Mouse (Mus musculus) heart, embryonic 16.5 days (tissue): ENCODE data around the gene Pomt2. TPM values are rescaled to one million over a fixed set of nuclear protein-coding genes. Genes with fewer than 3 reads are reported as not detected.

Experiments used
- ATAC-seq: fragments of 200-750 bp; cut with Nextera tagmentation; replicated peaks from 2 replicates; pipeline ENCODE4 v1.8.0; 2017; ENCODE audit warnings: moderate number of reproducible peaks; ENCODE audit not compliant: insufficient read depth, low FRiP score; ENCODE audit errors: extremely low read depth
- H3K27ac ChIP-seq: fragments of 300-500 bp; sonication (generic); 2 replicates; pipeline ENCODE4 v1.5.1; 2014; ENCODE audit warnings: mild to moderate bottlenecking, low read length, control low read depth, moderate library complexity
- H3K27me3 ChIP-seq: fragments of 300-500 bp; sonication (generic); 2 replicates; pipeline ENCODE4 v1.6.1; 2014; ENCODE audit warnings: low read length, mixed read lengths; ENCODE audit not compliant: control insufficient read depth, insufficient read depth
- H3K36me3 ChIP-seq: fragments of 300-500 bp; sonication (generic); 2 replicates; pipeline ENCODE4 v1.6.1; 2014; ENCODE audit not compliant: control insufficient read depth, insufficient read depth
- H3K4me1 ChIP-seq: fragments of 300-500 bp; sonication (generic); 2 replicates; pipeline ENCODE4 v1.6.1; 2014; ENCODE audit warnings: low read length, mixed read lengths; ENCODE audit not compliant: control insufficient read depth, insufficient read depth
- H3K4me2 ChIP-seq: fragments of 300-500 bp; sonication (generic); 2 replicates; pipeline ENCODE4 v1.6.1; 2014; ENCODE audit warnings: low read depth, mild to moderate bottlenecking, control low read depth, low read length
- H3K4me3 ChIP-seq: fragments of 300-500 bp; sonication (generic); 2 replicates; pipeline ENCODE4 v1.5.1; 2014; ENCODE audit warnings: mild to moderate bottlenecking, control low read depth, low read length
- H3K9ac ChIP-seq: fragments of 300-500 bp; sonication (generic); 2 replicates; pipeline ENCODE4 v1.6.1; 2014; ENCODE audit warnings: low read length, control low read depth
- H3K9me3 ChIP-seq: fragments of 300-500 bp; sonication (generic); replicated peaks from 2 replicates; pipeline ENCODE4 v1.6.1; 2016; ENCODE audit warnings: low read length; ENCODE audit not compliant: control insufficient read depth
- WGBS: fragments of 180-500 bp; shearing (Covaris S2); extraction: QIAGEN DNeasy Blood & Tissue Kit; methylation state at CpG from one replicate; pipeline ENCODE4 v1.1.7; 2014; 5-methylcytosine and 5-hydroxymethylcytosine counted together
- polyA plus RNA-seq: library from polyadenylated mRNA; unstranded; fragments of >200 nt; fragmentation: Nextera tagmentation; extraction: Ambion mirVana; gene quantifications from 2 replicates; pipeline ENCODE4 v1.2.1, GENCODE M21; 2015

The Pomt2 gene
- polyA plus RNA-seq, 1 experiment from 2014 or later, result 11.9 TPM

GRCm38 (mm10) chr12:87087236-87087635, 60.5 kb downstream of the Pomt2 start:
- Histone ChIP-seq H3K9me3 (no peaks in the 10 kb centered on the region), H3K27ac (no peak overlapping the region), H3K9ac (no peak overlapping the region), H3K4me1 (peaks cover 14% of the 10 kb centered on the region), H3K4me2 (no peak overlapping the region), H3K27me3 (no peaks in the 10 kb centered on the region), H3K36me3 (no peaks in the 10 kb centered on the region), H3K4me3 (no peak overlapping the region)
- ATAC-seq, result no peak
- WGBS, result 57% methylated on average over 7 of the region's 7 CpGs

- H3K9me3 ChIP-seq, result no peaks in the 10 kb centered on the region
- H3K4me2 ChIP-seq, result no peak overlapping the region
- no peaks in the 10 kb centered on the region for H3K36me3 ChIP-seq
- H3K27me3 ChIP-seq, result peaks cover 2% of the 10 kb centered on the region; the same call in 1 of the 2 replicates
- H3K4me3 ChIP-seq, result no peak overlapping the region
- H3K27ac ChIP-seq, result no peak overlapping the region
- no peak overlapping the region for H3K9ac ChIP-seq
- ATAC-seq, result no peak
- no peaks in the 10 kb centered on the region for H3K4me1 ChIP-seq
- 70% methylated on average over 8 of the region's 8 CpGs for WGBS
Measured at GRCm38 (mm10) chr12:87082797-87083196, 65.0 kb downstream of the Pomt2 start.

- H3K36me3 ChIP-seq, result no peaks in the 10 kb centered on the region
- 81% methylated on average over 2 of the region's 2 CpGs for WGBS
- ATAC-seq, result no peak
Measured at GRCm38 (mm10) chr12:87076610-87077009, 71.2 kb downstream of the Pomt2 start.

GRCm38 (mm10) chr12:87070520-87070919, 77.2 kb downstream of the Pomt2 start:
- Histone ChIP-seq H3K27me3 (no peaks in the 10 kb centered on the region), H3K4me3 (no peak overlapping the region), H3K36me3 (no peaks in the 10 kb centered on the region), H3K4me1 (no peaks in the 10 kb centered on the region), H3K27ac (no peak overlapping the region), H3K4me2 (no peak overlapping the region), H3K9ac (no peak overlapping the region), H3K9me3 (no peaks in the 10 kb centered on the region)
- 71% methylated on average over 5 of the region's 5 CpGs for WGBS
- ATAC-seq, result no peak

More at GRCm38 (mm10) chr12:87076610-87077009, 71.2 kb downstream of the Pomt2 start:
- Histone ChIP-seq H3K9me3 (no peaks in the 10 kb centered on the region), H3K27me3 (peaks cover 2% of the 10 kb centered on the region; the same call in 1 of the 2 replicates), H3K4me1 (no peaks in the 10 kb centered on the region), H3K4me2 (no peak overlapping the region), H3K4me3 (no peak overlapping the region), H3K9ac (no peak overlapping the region), H3K27ac (no peak overlapping the region)

- Histone ChIP-seq H3K4me3 (no peak overlapping the region), H3K9me3 (no peaks in the 10 kb centered on the region), H3K36me3 (no peaks in the 10 kb centered on the region), H3K27me3 (no peaks in the 10 kb centered on the region), H3K9ac (no peak overlapping the region), H3K27ac (no peak overlapping the region), H3K4me1 (no peaks in the 10 kb centered on the region), H3K4me2 (no peak overlapping the region)
- WGBS, result 77% methylated on average over 5 of the region's 5 CpGs
- ATAC-seq, result no peak
Measured at GRCm38 (mm10) chr12:87066429-87066828, 81.3 kb downstream of the Pomt2 start.

- 76% methylated on average over 11 of the region's 11 CpGs for WGBS
Measured at GRCm38 (mm10) chr12:87065446-87065845, 82.3 kb downstream of the Pomt2 start.

GRCm38 (mm10) chr12:87057066-87057465, 90.7 kb downstream of the Pomt2 start:
- Histone ChIP-seq H3K36me3 (no peaks in the 10 kb centered on the region), H3K27ac (no peak overlapping the region), H3K4me3 (no peak overlapping the region), H3K9ac (no peak overlapping the region), H3K4me1 (no peaks in the 10 kb centered on the region), H3K27me3 (peaks cover 14% of the 10 kb centered on the region), H3K9me3 (no peaks in the 10 kb centered on the region), H3K4me2 (no peak overlapping the region)
- no peak for ATAC-seq
- WGBS, result 62% methylated on average over 17 of the region's 17 CpGs

More at GRCm38 (mm10) chr12:87065446-87065845, 82.3 kb downstream of the Pomt2 start:
- Histone ChIP-seq H3K9ac (no peak overlapping the region), H3K4me1 (no peaks in the 10 kb centered on the region), H3K27me3 (no peaks in the 10 kb centered on the region), H3K9me3 (no peaks in the 10 kb centered on the region), H3K4me3 (no peak overlapping the region), H3K27ac (no peak overlapping the region), H3K4me2 (no peak overlapping the region), H3K36me3 (no peaks in the 10 kb centered on the region)
- no peak for ATAC-seq

Other genes with a start within 250 kb of the Pomt2 start
- gene Cipc, start 200.9 kb downstream of the Pomt2 start, polyA plus RNA-seq, result 25.1 and 25.9 TPM in 2 replicates
- 0.07 TPM in 2 replicates for gene Zdhhc22, start 157.5 kb downstream of the Pomt2 start, polyA plus RNA-seq
- gene Tmem63c, start 126.6 kb downstream of the Pomt2 start, polyA plus RNA-seq, result 0.11 TPM in 1 of 2 replicates, not detected in the other
- 0.50 TPM in 1 of 2 replicates, not detected in the other for gene Ngb, start 45.4 kb downstream of the Pomt2 start, polyA plus RNA-seq
- gene Gstz1, start 803 bp downstream of the Pomt2 start, polyA plus RNA-seq, result 26.7 and 32.3 TPM in 2 replicates
- gene Samd15, start 51.8 kb upstream of the Pomt2 start, polyA plus RNA-seq, result 0.72 and 0.91 TPM in 2 replicates
- 1.5 and 1.8 TPM in 2 replicates for gene Tmed8, start 52.5 kb upstream of the Pomt2 start, polyA plus RNA-seq
- 0.52 and 0.70 TPM in 2 replicates for gene Noxred1, start 90.8 kb upstream of the Pomt2 start, polyA plus RNA-seq
- 35.2 and 37.5 TPM in 2 replicates for gene Vipas39, start 118.3 kb upstream of the Pomt2 start, polyA plus RNA-seq
- gene Ahsa1, start 118.5 kb upstream of the Pomt2 start, polyA plus RNA-seq, result 185 and 191 TPM in 2 replicates
- 0.38 and 0.69 TPM in 2 replicates for gene Ism2, start 151.7 kb upstream of the Pomt2 start, polyA plus RNA-seq
- 68.0 and 69.8 TPM in 2 replicates for gene Sptlc2, start 240.4 kb upstream of the Pomt2 start, polyA plus RNA-seq